Mouse (Mus musculus): ENCODE measurements at regions not wholly inside any gene's neighbourhood (a gene's known extent, or its start where the extent isn't known, plus 50 kb on each side); places are given as distances from the start of the nearest gene placed in this dataset.

- no peak overlapping the region for H3K4me2 ChIP-seq (ENCODE audit: insufficient read depth, low read depth, poor library complexity, severe bottlenecking)
- no peak for DNase-seq (ENCODE audit: extremely low read depth)
- H3K79me2 ChIP-seq (replicated peaks; ENCODE audit: control insufficient read depth, extremely low read depth, insufficient read depth, poor library complexity, severe bottlenecking): no peaks in the 10 kb centered on the region
- no peaks in the 10 kb centered on the region for H3K27me3 ChIP-seq (replicated peaks)
- dilution Hi-C loops (cut with MboI; ENCODE audit: extremely low pct_ligation_motif_present, extremely low pct_unique_long_range_greater_than_20kb, low sequenced_read_pairs): no loop called here
- no peaks in the 10 kb centered on the region for H3K36me3 ChIP-seq (replicated peaks in 1 of 2; ENCODE audit: control insufficient read depth in 1 of 2, insufficient read depth in 1 of 2, low read length in 1 of 2)
- in situ Hi-C loops (cut with MboI; ENCODE audit: low pct_ligation_motif_present, low pct_unique_long_range_greater_than_20kb, low sequenced_read_pairs): no loop called here
- H3K4me3 ChIP-seq (replicated peaks in 1 of 3; ENCODE audit: low read depth in 2 of 3, low read length in 2 of 3, poor library complexity in 1 of 3): no peak overlapping the region
- no peak overlapping the region for H3K9ac ChIP-seq (ENCODE audit: insufficient read depth, low read depth)
- no peaks in the 10 kb centered on the region for H3K4me1 ChIP-seq (ENCODE audit: control insufficient read depth in 1 of 2, insufficient read depth in 2 of 2)
- TF ChIP-seq KAT2A (IDR thresholded peaks at IDR 0.05; ENCODE audit: insufficient replicate concordance, low read length): no peak
- TF ChIP-seq MEF2A (IDR thresholded peaks at IDR 0.05; ENCODE audit: borderline replicate concordance, low read depth, low read length): no peak
- H3K27ac ChIP-seq (ENCODE audit: insufficient read depth, low read depth): no peak overlapping the region
- peaks cover 67% of the 10 kb centered on the region for H3K9me3 ChIP-seq (replicated peaks; ENCODE audit: low read length)
Measured at GRCm38 (mm10) chr9:47459461-47460049, 70.4 kb upstream of the Cadm1 start.

- H3K27me3 ChIP-seq (replicated peaks): no peaks in the 10 kb centered on the region
- H3K4me2 ChIP-seq (ENCODE audit: insufficient read depth, low read depth, poor library complexity, severe bottlenecking): no peak overlapping the region
- H3K36me3 ChIP-seq (replicated peaks in 1 of 2; ENCODE audit: control insufficient read depth in 1 of 2, insufficient read depth in 1 of 2, low read length in 1 of 2): no peaks in the 10 kb centered on the region
- H3K27ac ChIP-seq (ENCODE audit: insufficient read depth, low read depth): no peak overlapping the region
- in situ Hi-C loops (cut with MboI; ENCODE audit: low pct_ligation_motif_present, low pct_unique_long_range_greater_than_20kb, low sequenced_read_pairs): no loop called here
- no peaks in the 10 kb centered on the region for H3K4me1 ChIP-seq (ENCODE audit: control insufficient read depth in 1 of 2, insufficient read depth in 2 of 2)
- no peak for DNase-seq (ENCODE audit: extremely low read depth)
- TF ChIP-seq JUN (IDR thresholded peaks at IDR 0.05; ENCODE audit: insufficient read depth, low read depth, low read length) (no peak), ZMIZ1 (IDR thresholded peaks at IDR 0.05; ENCODE audit: low read depth, low read length) (no peak), ZNF384 (IDR thresholded peaks at IDR 0.05; ENCODE audit: low read depth, low read length) (no peak), TCF12 (IDR thresholded peaks at IDR 0.05; ENCODE audit: low read depth, low read length) (no peak), POLR2AphosphoS2 (IDR thresholded peaks at IDR 0.05; ENCODE audit: low read depth, low read length) (no peak), UBTF (IDR thresholded peaks at IDR 0.05; ENCODE audit: low read depth, low read length) (no peak), USF1 (IDR thresholded peaks at IDR 0.05; ENCODE audit: low read depth, low read length) (no peak), EP300 (IDR thresholded peaks at IDR 0.05; ENCODE audit: low read length) (no peak)
- H3K4me3 ChIP-seq (replicated peaks in 1 of 3; ENCODE audit: low read depth in 2 of 3, low read length in 2 of 3, poor library complexity in 1 of 3): no peak overlapping the region
- H3K9me3 ChIP-seq (replicated peaks; ENCODE audit: low read length): peaks cover 70% of the 10 kb centered on the region
- dilution Hi-C loops (cut with MboI; ENCODE audit: extremely low pct_ligation_motif_present, extremely low pct_unique_long_range_greater_than_20kb, low sequenced_read_pairs): no loop called here
- no peaks in the 10 kb centered on the region for H3K79me2 ChIP-seq (replicated peaks; ENCODE audit: control insufficient read depth, extremely low read depth, insufficient read depth, poor library complexity, severe bottlenecking)
- H3K9ac ChIP-seq (ENCODE audit: insufficient read depth, low read depth): no peak overlapping the region
Measured at GRCm38 (mm10) chr9:47460241-47460640, 69.7 kb upstream of the Cadm1 start.

- Histone ChIP-seq H3K9ac (ENCODE audit: insufficient read depth, low read depth) (no peak overlapping the region), H3K4me2 (ENCODE audit: insufficient read depth, low read depth, poor library complexity, severe bottlenecking) (no peak overlapping the region), H3K9me3 (replicated peaks; ENCODE audit: low read length) (peaks cover 78% of the 10 kb centered on the region), H3K27ac (ENCODE audit: insufficient read depth, low read depth) (no peak overlapping the region), H3K36me3 (replicated peaks in 1 of 2; ENCODE audit: control insufficient read depth in 1 of 2, insufficient read depth in 1 of 2, low read length in 1 of 2) (no peaks in the 10 kb centered on the region), H3K27me3 (replicated peaks) (no peaks in the 10 kb centered on the region), H3K4me3 (replicated peaks in 1 of 3; ENCODE audit: low read depth in 2 of 3, low read length in 2 of 3, poor library complexity in 1 of 3) (no peak overlapping the region), H3K4me1 (ENCODE audit: control insufficient read depth in 1 of 2, insufficient read depth in 2 of 2) (no peaks in the 10 kb centered on the region), H3K79me2 (replicated peaks; ENCODE audit: control insufficient read depth, extremely low read depth, insufficient read depth, poor library complexity, severe bottlenecking) (no peaks in the 10 kb centered on the region)
- dilution Hi-C loops (cut with MboI; ENCODE audit: extremely low pct_ligation_motif_present, extremely low pct_unique_long_range_greater_than_20kb, low sequenced_read_pairs) (no loop called here), in situ Hi-C loops (cut with MboI; ENCODE audit: low pct_ligation_motif_present, low pct_unique_long_range_greater_than_20kb, low sequenced_read_pairs) (no loop called here)
- TF ChIP-seq BHLHE40 (IDR thresholded peaks at IDR 0.05; ENCODE audit: low read depth, low read length) (no peak), E2F4 (IDR thresholded peaks at IDR 0.05; ENCODE audit: insufficient replicate concordance, low read depth, low read length) (no peak), MXI1 (IDR thresholded peaks at IDR 0.05; ENCODE audit: low read depth, low read length) (no peak), POLR2AphosphoS2 (IDR thresholded peaks at IDR 0.05; ENCODE audit: low read depth, low read length) (no peak), PAX5 (IDR thresholded peaks at IDR 0.05; ENCODE audit: low read length) (no peak), MYC (IDR thresholded peaks at IDR 0.05; ENCODE audit: low read depth, low read length) (no peak), POLR2A (IDR thresholded peaks at IDR 0.05; ENCODE audit: low read depth, low read length) (no peak), EP300 (IDR thresholded peaks at IDR 0.05; ENCODE audit: low read length) (no peak), KAT2A (IDR thresholded peaks at IDR 0.05; ENCODE audit: insufficient replicate concordance, low read length) (no peak), USF2 (conservative IDR thresholded peaks at IDR 0.05; ENCODE audit: low read depth, low read length) (no peak), CTCF (conservative IDR thresholded peaks at IDR 0.05 in 1 of 2, IDR thresholded peaks at IDR 0.05 in 1 of 2; ENCODE audit: low read depth in 2 of 2, low read length in 2 of 2) (no peak), USF1 (IDR thresholded peaks at IDR 0.05; ENCODE audit: low read depth, low read length) (no peak), JUND (conservative IDR thresholded peaks at IDR 0.05; ENCODE audit: low read depth, low read length) (no peak), TBP (conservative IDR thresholded peaks at IDR 0.05; ENCODE audit: low read depth, low read length) (no peak), NRF1 (IDR thresholded peaks at IDR 0.05; ENCODE audit: low read depth, low read length) (no peak), RCOR1 (conservative IDR thresholded peaks at IDR 0.05; ENCODE audit: low read depth, low read length) (no peak), MAFK (IDR thresholded peaks at IDR 0.05; ENCODE audit: insufficient replicate concordance, low read length) (no peak)
- no peak for DNase-seq (ENCODE audit: extremely low read depth)
Measured at GRCm38 (mm10) chr9:47461915-47462314, 68.1 kb upstream of the Cadm1 start.
